Mouse (Mus musculus) stomach, embryonic 15.5 days (tissue): ENCODE measurements around the gene Hamp. TPM values are rescaled to one million over a fixed set of nuclear protein-coding genes. Genes with fewer than 3 reads are reported as not detected.

ENCODE experiments used
- ATAC-seq: fragments of 200-750 bp; cut with Nextera tagmentation; 2 replicates; pipeline ENCODE4 v1.8.0; 2017; ENCODE audit warnings: low read depth, moderate number of reproducible peaks, moderate TSS enrichment; ENCODE audit not compliant: insufficient read depth, low FRiP score
- H3K27ac ChIP-seq: fragments of 300-500 bp; sonication (generic); 2 replicates; pipeline ENCODE4 v1.5.1; 2015; ENCODE audit warnings: mild to moderate bottlenecking, inconsistent platforms
- H3K27me3 ChIP-seq: fragments of 300-500 bp; sonication (generic); replicated peaks from 2 replicates; pipeline ENCODE4 v1.6.1; 2015; ENCODE audit warnings: inconsistent platforms
- H3K36me3 ChIP-seq: fragments of 300-500 bp; sonication (generic); 2 replicates; pipeline ENCODE4 v1.6.1; 2015; ENCODE audit warnings: inconsistent platforms
- H3K4me1 ChIP-seq: fragments of 300-500 bp; sonication (generic); 2 replicates; pipeline ENCODE4 v1.6.1; 2015; ENCODE audit warnings: inconsistent platforms
- H3K4me2 ChIP-seq: fragments of 300-500 bp; sonication (generic); 2 replicates; pipeline ENCODE4 v1.6.1; 2015; ENCODE audit warnings: mild to moderate bottlenecking, inconsistent platforms
- H3K4me3 ChIP-seq: fragments of 300-500 bp; sonication (generic); replicated peaks from 2 replicates; pipeline ENCODE4 v1.5.1; 2015; ENCODE audit warnings: inconsistent platforms
- H3K9ac ChIP-seq: fragments of 300-500 bp; sonication (generic); 2 replicates; pipeline ENCODE4 v1.6.1; 2015; ENCODE audit warnings: inconsistent platforms
- H3K9me3 ChIP-seq: fragments of 300-500 bp; sonication (generic); 2 replicates; pipeline ENCODE4 v1.6.1; 2016; ENCODE audit warnings: inconsistent platforms
- WGBS: fragments of 180-500 bp; shearing (Covaris S2); methylation state at CpG from one replicate; pipeline ENCODE4 v1.1.7; 2015; 5-methylcytosine and 5-hydroxymethylcytosine counted together
- polyA plus RNA-seq: library from polyadenylated mRNA; unstranded; fragments of >200 nt; fragmentation: Nextera tagmentation; extraction: Ambion mirVana; gene quantifications from 2 replicates; pipeline ENCODE4 v1.2.1, GENCODE M21; 2015

The Hamp gene
- polyA plus RNA-seq, 1 experiment from 2014 or later = 1.8 TPM

- H3K9ac ChIP-seq = no peak overlapping the region
- H3K4me2 ChIP-seq = no peak overlapping the region
- H3K27me3 ChIP-seq = no peaks in the 10 kb centered on the region
- WGBS = 81% methylated on average over 3 of the region's 3 CpGs
- H3K27ac ChIP-seq = no peak overlapping the region
- ATAC-seq = no peak
- no peaks in the 10 kb centered on the region for H3K36me3 ChIP-seq
- no peak overlapping the region for H3K4me3 ChIP-seq
- no peaks in the 10 kb centered on the region for H3K4me1 ChIP-seq
- no peaks in the 10 kb centered on the region for H3K9me3 ChIP-seq
Measured at GRCm38 (mm10) chr7:30966657-30967056, 22.8 kb upstream of the Hamp start.

GRCm38 (mm10) chr7:30965677-30966076 lies 21.8 kb upstream of the Hamp start:
- Histone ChIP-seq H3K4me1 (no peaks in the 10 kb centered on the region), H3K36me3 (no peaks in the 10 kb centered on the region), H3K9ac (no peak overlapping the region), H3K4me3 (no peak overlapping the region), H3K4me2 (no peak overlapping the region), H3K27me3 (no peaks in the 10 kb centered on the region), H3K27ac (no peak overlapping the region), H3K9me3 (no peaks in the 10 kb centered on the region)
- no peak for ATAC-seq
- WGBS = 83% methylated on average over 14 of the region's 14 CpGs

- Histone ChIP-seq H3K4me1 (no peaks in the 10 kb centered on the region), H3K27me3 (no peaks in the 10 kb centered on the region), H3K4me2 (no peak overlapping the region), H3K9ac (no peak overlapping the region), H3K9me3 (no peaks in the 10 kb centered on the region), H3K4me3 (no peak overlapping the region), H3K36me3 (no peaks in the 10 kb centered on the region), H3K27ac (no peak overlapping the region)
- ATAC-seq = no peak
- WGBS = 84% methylated on average over 7 of the region's 7 CpGs
Measured at GRCm38 (mm10) chr7:30964366-30964765, 20.5 kb upstream of the Hamp start.

GRCm38 (mm10) chr7:30962862-30963261 lies 19.0 kb upstream of the Hamp start:
- H3K27ac ChIP-seq = no peak overlapping the region
- ATAC-seq = no peak
- H3K4me3 ChIP-seq = no peak overlapping the region
- no peaks in the 10 kb centered on the region for H3K36me3 ChIP-seq
- H3K27me3 ChIP-seq = no peaks in the 10 kb centered on the region
- H3K9ac ChIP-seq = no peak overlapping the region
- peaks cover 13% of the 10 kb centered on the region for H3K4me1 ChIP-seq
- H3K9me3 ChIP-seq = no peaks in the 10 kb centered on the region
- H3K4me2 ChIP-seq = no peak overlapping the region
- WGBS = 91% methylated on average over 5 of the region's 5 CpGs

- H3K27me3 ChIP-seq = no peaks in the 10 kb centered on the region
- H3K27ac ChIP-seq = no peak overlapping the region
- 82% methylated on average over 6 of the region's 6 CpGs for WGBS
- no peak overlapping the region for H3K4me3 ChIP-seq
- no peak overlapping the region for H3K9ac ChIP-seq
- no peak overlapping the region for H3K4me2 ChIP-seq
- peaks cover 22% of the 10 kb centered on the region for H3K4me1 ChIP-seq
- H3K36me3 ChIP-seq = 0 out of 2 replicates have a peak, but pooled peaks cover under 1% of the 10 kb centered on the region
- no peaks in the 10 kb centered on the region for H3K9me3 ChIP-seq
- no peak for ATAC-seq
Measured at GRCm38 (mm10) chr7:30959786-30960349, 16.0 kb upstream of the Hamp start.

- no peak for ATAC-seq
- no peak overlapping the region for H3K4me2 ChIP-seq
- H3K36me3 ChIP-seq = 0 out of 2 replicates have a peak, but pooled peaks cover 8% of the 10 kb centered on the region
- WGBS = 90% methylated on average over 9 of the region's 9 CpGs
- H3K27me3 ChIP-seq = no peaks in the 10 kb centered on the region
- H3K27ac ChIP-seq = no peak overlapping the region
- no peak overlapping the region for H3K9ac ChIP-seq
- H3K9me3 ChIP-seq = no peaks in the 10 kb centered on the region
- peaks cover 23% of the 10 kb centered on the region for H3K4me1 ChIP-seq
- no peak overlapping the region for H3K4me3 ChIP-seq
Measured at GRCm38 (mm10) chr7:30958866-30959487, 15.1 kb upstream of the Hamp start.

- WGBS = 66% methylated on average over 28 of the region's 28 CpGs
- Histone ChIP-seq H3K27me3 (no peaks in the 10 kb centered on the region), H3K27ac (peak overlapping the region; percentile 97; the same call in 1 of the 2 replicates), H3K4me2 (peak overlapping the region; percentile 58), H3K36me3 (0 out of 2 replicates have a peak, but pooled peaks cover 8% of the 10 kb centered on the region), H3K9ac (peak overlapping the region; percentile 24; the same call in 1 of the 2 replicates), H3K9me3 (no peaks in the 10 kb centered on the region), H3K4me3 (peak overlapping the region; percentile 92), H3K4me1 (peaks cover 23% of the 10 kb centered on the region)
- ATAC-seq = no peak
Measured at GRCm38 (mm10) chr7:30958109-30958865, 14.5 kb upstream of the Hamp start.

GRCm38 (mm10) chr7:30957367-30957783 lies 13.5 kb upstream of the Hamp start:
- no peaks in the 10 kb centered on the region for H3K27me3 ChIP-seq
- peak; percentile 70 for ATAC-seq

GRCm38 (mm10) chr7:30956756-30957366 lies 13.0 kb upstream of the Hamp start, which contains the start of gene Usf2:
Usf2 (minus strand) TSS chr7:30956803.
- ATAC-seq = peak; percentile 33; the same call in 1 of the 2 replicates
- Histone ChIP-seq H3K27me3 (no peaks in the 10 kb centered on the region), H3K9ac (peak within 1 kb of the TSS; percentile 99), H3K36me3 (peaks cover 17% of the 10 kb centered on the region; the same call in 1 of the 2 replicates), H3K4me1 (peaks cover 23% of the 10 kb centered on the region), H3K4me3 (peak within 1 kb of the TSS; percentile 92), H3K4me2 (peak within 1 kb of the TSS; percentile 94), H3K9me3 (no peaks in the 10 kb centered on the region), H3K27ac (peak within 1 kb of the TSS; percentile 97)
- WGBS = under 1% methylated on average over 32 of the region's 82 CpGs

More at GRCm38 (mm10) chr7:30957367-30957783, 13.5 kb upstream of the Hamp start:
- H3K4me1 ChIP-seq = peaks cover 23% of the 10 kb centered on the region
- H3K4me3 ChIP-seq = peak overlapping the region; percentile 92
- H3K9ac ChIP-seq = peak overlapping the region; percentile 54; the same call in 1 of the 2 replicates
- under 1% methylated on average over 43 of the region's 43 CpGs for WGBS
- no peaks in the 10 kb centered on the region for H3K9me3 ChIP-seq
- peak overlapping the region; percentile 97 for H3K27ac ChIP-seq
- H3K4me2 ChIP-seq = peak overlapping the region; percentile 58
- H3K36me3 ChIP-seq = peaks cover 13% of the 10 kb centered on the region; the same call in 1 of the 2 replicates

- Histone ChIP-seq H3K27ac (peak overlapping the region; percentile 97), H3K4me2 (peak overlapping the region; percentile 94), H3K9ac (peak overlapping the region; percentile 99), H3K4me1 (peaks cover 23% of the 10 kb centered on the region), H3K27me3 (no peaks in the 10 kb centered on the region), H3K4me3 (peak overlapping the region; percentile 92), H3K9me3 (no peaks in the 10 kb centered on the region), H3K36me3 (peaks cover 17% of the 10 kb centered on the region; the same call in 1 of the 2 replicates)
- ATAC-seq = peak; percentile 8; the same call in 1 of the 2 replicates
- WGBS = 0% methylated on average over 34 of the region's 49 CpGs
Measured at GRCm38 (mm10) chr7:30956357-30956751, 12.5 kb upstream of the Hamp start.

- peak; percentile 70 for ATAC-seq
- Histone ChIP-seq H3K9ac (peak overlapping the region; percentile 99), H3K4me1 (peaks cover 23% of the 10 kb centered on the region), H3K36me3 (peaks cover 17% of the 10 kb centered on the region; the same call in 1 of the 2 replicates), H3K4me2 (peak overlapping the region; percentile 94), H3K9me3 (no peaks in the 10 kb centered on the region), H3K4me3 (peak overlapping the region; percentile 92), H3K27me3 (no peaks in the 10 kb centered on the region), H3K27ac (peak overlapping the region; percentile 97)
- WGBS = under 1% methylated on average over 50 of the region's 64 CpGs
Measured at GRCm38 (mm10) chr7:30955584-30956356, 11.9 kb upstream of the Hamp start.
